Mouse (Mus musculus): ENCODE measurements around the gene Cavin1.

- no peak for TF ChIP-seq CTCF (IDR thresholded peaks at IDR 0.05; ENCODE audit: low read depth)
- no peak for TF ChIP-seq EP300 (IDR thresholded peaks at IDR 0.05; ENCODE audit: low read depth)
These were observed 6.5 kb downstream of the Cavin1 start for GRCm38 (mm10) chr11:100964180-100964579.

All from heart, postnatal 0 days (tissue).